Mouse (Mus musculus) olfactory bulb, adult 2 months (tissue): ENCODE results near the gene Bcs1l. TPM values are rescaled to one million over a fixed set of nuclear protein-coding genes. Genes with fewer than 3 reads are reported as not detected.

Experiments
- H3K27ac ChIP-seq: fragments of 200-500 bp; 2 replicates; pipeline ENCODE4 v1.5.1; 2012; ENCODE audit warnings: low read depth, low read length; ENCODE audit not compliant: insufficient read depth
- H3K4me1 ChIP-seq: fragments of 200-500 bp; 2 replicates; pipeline ENCODE4 v1.6.1; 2012; ENCODE audit warnings: low read length; ENCODE audit not compliant: control insufficient read depth, insufficient read depth
- H3K4me3 ChIP-seq: fragments of 200-500 bp; 2 replicates; pipeline ENCODE4 v1.5.1; 2012; ENCODE audit warnings: mild to moderate bottlenecking, low read depth, low read length, moderate library complexity; ENCODE audit not compliant: insufficient read depth
- CTCF ChIP-seq: fragments of 200-500 bp; IDR thresholded peaks from 2 replicates; pipeline ENCODE4 v1.5.1; 2012; ENCODE audit warnings: low read depth, mild to moderate bottlenecking, low read length, moderate library complexity; ENCODE audit not compliant: insufficient read depth
- POLR2A ChIP-seq: fragments of 200-500 bp; IDR thresholded peaks from 2 replicates; pipeline ENCODE4 v1.6.1; 2012; ENCODE audit warnings: mild to moderate bottlenecking, low read depth, low read length, moderate library complexity; ENCODE audit not compliant: insufficient read depth
- WGBS: fragments of 180-500 bp; shearing (Covaris S2); methylation state at CpG from one replicate; pipeline ENCODE4 v1.1.7; 2018; 5-methylcytosine and 5-hydroxymethylcytosine counted together
- polyA plus RNA-seq: library from polyadenylated mRNA; stranded (reverse); fragments of >200 nt; gene quantifications from 2 replicates; pipeline ENCODE4 v1.2.4, GENCODE M21; 2012; ENCODE audit warnings: low replicate concordance; ENCODE audit not compliant: missing spikeins, insufficient read depth, insufficient read length

Gene Bcs1l
- polyA plus RNA-seq, 1 experiment: not detected

- TF ChIP-seq POLR2A (no peak), CTCF (no peak)
- Histone ChIP-seq H3K4me3 (no peak overlapping the region), H3K27ac (no peak overlapping the region), H3K4me1 (0 out of 2 replicates have a peak, but pooled peaks cover 2% of the 10 kb centered on the region)
- 89% methylated on average over 4 of the region's 4 CpGs for WGBS
Observed at GRCm38 (mm10) chr1:74632734-74633133, 44.6 kb downstream of the Bcs1l start.

Other genes with a start within 250 kb of the Bcs1l start
- gene Catip, start 226.2 kb upstream of the Bcs1l start, polyA plus RNA-seq: not detected in 2 replicates
- not detected in 2 replicates for gene Slc11a1, start 213.1 kb upstream of the Bcs1l start, polyA plus RNA-seq
- gene Ctdsp1, start 196.8 kb upstream of the Bcs1l start, polyA plus RNA-seq: not detected in 2 replicates
- gene Vil1, start 178.9 kb upstream of the Bcs1l start, polyA plus RNA-seq: not detected in 2 replicates
- gene Cnot9, start 82.2 kb upstream of the Bcs1l start, polyA plus RNA-seq: not detected in 2 replicates
- gene Plcd4, start 45.4 kb upstream of the Bcs1l start, polyA plus RNA-seq: not detected in 2 replicates
- gene Usp37, start 44.0 kb upstream of the Bcs1l start, polyA plus RNA-seq: not detected in 2 replicates
- not detected in 2 replicates for gene Zfp142, start within 50 bp of the Bcs1l start, polyA plus RNA-seq
- not detected in 2 replicates for gene Rnf25, start 13.1 kb downstream of the Bcs1l start, polyA plus RNA-seq
- not detected in 2 replicates for gene Stk36, start 13.2 kb downstream of the Bcs1l start, polyA plus RNA-seq
- gene Ttll4, start 73.5 kb downstream of the Bcs1l start, polyA plus RNA-seq: 137 TPM in 1 of 2 replicates, not detected in the other
- not detected in 2 replicates for gene Cyp27a1, start 125.3 kb downstream of the Bcs1l start, polyA plus RNA-seq
- not detected in 2 replicates for gene Prkag3, start 160.9 kb downstream of the Bcs1l start, polyA plus RNA-seq
- gene Wnt6, start 183.6 kb downstream of the Bcs1l start, polyA plus RNA-seq: not detected in 2 replicates
- not detected in 2 replicates for gene Wnt10a, start 203.2 kb downstream of the Bcs1l start, polyA plus RNA-seq